Mouse (Mus musculus) lung, postnatal 25 days (tissue): ENCODE measurements around the gene Arfgap1.

Source experiments
- DNase-seq: peaks from one replicate; pipeline ENCODE4 v3.0.0; 2022; ENCODE audit warnings: low spot score

Gene Arfgap1

DNA sequence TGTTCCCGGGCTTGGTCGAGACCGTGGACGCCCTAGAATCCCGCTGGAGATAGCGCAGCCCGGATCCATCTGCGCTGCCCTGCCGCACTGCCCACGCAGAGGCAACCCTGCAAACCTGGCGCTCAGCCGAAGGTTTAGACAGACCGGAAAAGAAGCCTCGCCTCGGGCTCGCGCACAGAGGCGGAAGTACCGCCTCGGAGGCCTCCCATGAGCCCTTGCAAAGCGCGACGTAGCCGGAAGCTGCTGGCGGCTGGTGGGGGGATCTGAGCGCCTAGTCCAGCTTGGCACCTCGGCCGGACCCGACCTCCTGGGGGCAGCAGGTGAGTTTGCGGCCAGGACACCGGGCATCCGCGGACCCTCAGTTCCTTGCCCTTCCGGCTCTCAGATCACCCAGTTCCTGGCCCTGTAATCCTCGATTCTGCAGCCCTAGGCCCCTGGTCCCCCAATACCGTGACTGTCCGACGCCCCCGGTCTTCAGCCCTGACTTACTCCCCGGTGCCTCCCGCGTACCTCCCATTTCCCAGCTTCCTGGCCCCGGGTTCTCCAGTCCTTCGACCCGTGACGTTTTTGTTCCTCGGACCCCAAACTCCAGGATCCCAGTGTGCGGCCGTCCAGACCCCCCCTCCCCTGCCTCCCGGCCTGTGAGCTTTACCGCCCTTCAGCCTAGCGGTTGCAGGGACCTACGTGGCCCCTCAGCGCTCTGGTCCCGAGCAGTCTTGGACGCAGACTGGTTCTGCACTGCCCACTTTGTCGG is at the start of gene Arfgap1:
Arfgap1 (plus strand) TSS at position 216 of the 754 bp plus-strand sequence.
- DNase-seq = peak; percentile 93

DNA sequence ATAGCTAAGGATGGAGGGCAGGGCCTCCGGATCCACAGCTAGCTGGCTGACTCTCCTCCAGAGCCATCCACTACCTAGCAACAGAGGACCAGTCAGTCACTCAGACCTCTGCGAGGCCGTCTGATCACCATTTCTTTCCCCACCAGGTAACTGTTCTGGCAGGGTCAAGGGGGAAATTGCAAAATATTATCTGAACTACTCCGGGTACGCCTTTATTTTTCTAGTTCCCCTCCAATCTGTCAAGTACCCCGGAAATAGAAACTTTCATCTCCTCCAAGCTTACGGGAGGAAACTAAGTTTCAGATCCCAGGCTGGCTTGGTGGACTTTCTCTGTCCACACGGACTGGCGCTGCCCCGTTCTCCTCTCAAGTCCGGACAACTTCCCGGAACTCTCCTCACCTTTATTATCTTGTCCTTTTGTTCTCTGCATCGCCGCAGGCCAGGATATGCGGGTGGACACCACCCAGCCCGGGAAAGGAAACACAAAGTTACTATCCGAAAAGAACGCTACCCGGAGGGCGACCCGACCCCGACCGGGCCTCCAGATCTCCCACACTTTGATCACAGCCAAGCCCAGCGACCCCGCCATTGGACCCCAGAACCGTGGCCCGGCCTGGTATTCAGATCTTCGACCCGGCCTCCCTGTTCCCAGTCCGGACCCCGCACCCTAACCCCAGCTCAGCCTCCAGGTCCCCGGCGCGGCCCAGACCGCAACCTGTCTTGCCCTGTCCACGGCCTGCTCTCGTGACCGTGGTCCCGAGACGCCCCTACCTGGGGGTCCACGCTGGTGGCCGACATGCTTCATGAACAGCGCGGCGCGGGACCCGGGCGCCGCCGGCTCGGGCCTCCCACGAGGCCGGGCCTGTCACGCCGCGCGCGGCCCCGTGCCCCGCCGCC is 46.9 kb upstream of the Arfgap1 start:
- DNase-seq = peak; percentile 18

DNA sequence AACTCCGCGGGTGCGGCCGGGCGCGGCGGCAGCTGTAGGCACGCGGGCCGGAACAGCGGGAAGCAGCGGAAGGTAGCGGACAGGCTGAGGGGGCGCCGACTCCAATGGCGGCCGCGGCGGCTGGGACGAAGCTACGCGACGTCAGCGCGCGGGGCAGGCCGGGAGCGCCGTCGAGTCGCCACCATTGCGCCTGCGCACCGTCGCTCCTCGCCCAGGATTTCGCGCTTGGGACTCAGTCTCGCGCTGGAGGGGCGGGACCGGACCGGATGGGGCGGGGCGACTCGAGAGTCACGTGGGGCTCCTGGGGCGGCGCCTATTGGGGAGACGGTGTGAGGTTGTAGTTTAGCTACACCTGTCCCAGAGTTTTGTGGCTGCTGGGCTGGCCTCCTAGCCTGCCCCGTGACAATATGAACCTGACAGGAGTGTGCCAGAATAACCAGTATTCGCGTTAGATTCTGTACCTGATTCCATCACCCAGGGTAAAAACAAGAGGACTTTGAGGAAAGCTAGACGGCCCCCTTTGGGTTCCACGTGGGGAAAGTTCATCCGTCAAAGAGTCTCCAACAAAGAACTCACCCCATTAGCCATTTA is 46.1 kb upstream of the Arfgap1 start, which contains the start of gene Ythdf1:
Ythdf1 (minus strand) TSS at position 140 of the 591 bp plus-strand sequence.
- peak; percentile 97 for DNase-seq

DNA sequence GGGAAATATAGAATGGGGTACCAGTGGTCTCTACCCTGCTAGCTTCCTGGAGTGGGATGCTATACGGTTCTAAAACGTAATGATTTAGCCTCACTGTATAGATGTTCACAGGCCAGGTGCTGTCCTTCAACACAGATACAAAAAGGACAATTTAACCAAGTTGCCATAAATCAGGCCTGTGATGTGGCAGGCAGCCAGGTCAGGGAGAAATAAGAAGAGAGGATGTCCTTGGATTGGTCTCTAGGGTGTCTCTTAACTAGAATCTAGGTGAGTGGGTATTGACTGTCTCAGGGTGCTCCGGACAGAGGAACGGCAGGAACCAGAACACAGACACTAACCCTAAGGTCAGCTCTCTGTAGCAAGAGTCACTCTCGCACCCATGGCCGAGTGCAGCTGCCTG is 44.3 kb upstream of the Arfgap1 start:
- DNase-seq = no peak

DNA sequence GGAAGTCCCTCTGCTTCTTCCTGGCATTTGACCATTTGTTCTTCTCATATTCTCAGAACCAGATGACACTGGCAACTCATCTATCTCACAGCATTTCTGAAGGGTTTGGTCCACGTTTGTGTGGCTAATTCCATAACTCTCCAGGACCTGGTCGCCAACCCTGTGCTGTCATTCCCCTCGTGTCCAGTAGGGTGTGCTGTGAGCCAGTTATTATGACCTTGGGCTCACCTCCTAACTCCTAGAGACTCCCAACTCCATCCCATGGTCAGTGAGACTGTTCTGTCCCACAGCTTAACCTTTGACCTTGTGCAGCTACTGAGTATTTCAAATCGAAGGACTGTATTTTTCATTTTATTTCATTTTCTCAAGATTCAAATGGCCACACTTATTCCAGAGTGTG is 41.8 kb upstream of the Arfgap1 start:
- DNase-seq = peak; percentile 71

DNA sequence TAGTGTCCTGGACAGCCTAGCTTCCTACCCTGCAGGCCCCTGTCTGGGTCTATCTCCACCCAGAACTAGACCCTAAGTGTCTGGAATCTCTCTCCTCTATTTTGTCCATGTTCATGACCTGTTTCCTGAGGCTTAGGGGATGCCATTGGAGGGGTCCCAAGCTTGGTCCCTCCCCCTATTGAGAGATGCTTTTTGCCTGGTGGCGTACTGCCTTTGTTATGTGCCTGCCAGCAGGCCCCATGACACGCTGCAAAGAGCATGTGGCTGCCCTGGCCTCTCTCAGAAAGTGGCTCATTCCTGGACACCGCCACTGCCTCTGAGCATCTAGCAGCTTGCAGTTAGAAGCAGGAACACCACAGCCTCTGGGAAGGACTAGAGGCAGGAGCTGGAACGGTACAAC is 38.3 kb upstream of the Arfgap1 start, which contains the start of gene Birc7:
Birc7 (plus strand) TSS at position 301 of the 400 bp plus-strand sequence.
- DNase-seq = no peak

DNA sequence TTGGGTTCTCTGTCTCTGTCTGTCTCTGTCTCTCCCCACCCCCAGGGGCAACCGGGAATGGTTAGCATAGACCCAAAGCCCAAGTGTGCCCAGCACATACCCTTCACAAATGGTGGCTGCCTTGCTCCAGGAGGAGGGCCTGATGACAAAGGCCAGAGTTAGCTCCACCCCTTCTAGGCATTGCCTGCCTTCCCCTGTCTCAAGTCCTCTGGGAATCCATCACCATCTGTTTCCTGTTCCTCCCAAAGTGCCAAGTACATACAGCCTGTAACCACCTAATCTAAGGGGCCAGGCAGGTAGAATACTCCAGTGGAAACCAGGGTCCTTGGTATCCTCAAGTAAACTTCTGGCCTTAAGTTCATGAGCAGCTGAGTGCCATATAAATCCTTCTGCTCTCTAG is 34.6 kb upstream of the Arfgap1 start:
- no peak for DNase-seq

DNA sequence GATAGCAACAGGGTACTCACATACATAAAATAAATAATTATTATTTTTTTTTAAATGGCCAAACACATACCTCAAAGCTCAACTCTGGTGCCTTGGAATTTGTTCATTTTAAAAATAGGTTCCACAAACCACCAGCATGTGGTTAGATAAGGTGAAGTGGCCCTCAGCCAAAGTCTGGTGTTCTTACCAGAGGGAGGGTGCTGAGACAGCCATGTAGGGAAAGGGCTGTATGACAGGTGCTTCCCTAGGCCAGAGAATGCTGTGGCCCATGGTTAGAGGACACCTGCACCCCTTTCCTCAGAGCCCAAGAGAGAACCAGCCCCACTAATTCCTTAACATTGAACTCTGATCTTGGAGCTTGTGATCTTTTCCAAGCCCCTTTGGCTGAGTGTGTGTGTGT is 26.8 kb upstream of the Arfgap1 start:
- no peak for DNase-seq

DNA sequence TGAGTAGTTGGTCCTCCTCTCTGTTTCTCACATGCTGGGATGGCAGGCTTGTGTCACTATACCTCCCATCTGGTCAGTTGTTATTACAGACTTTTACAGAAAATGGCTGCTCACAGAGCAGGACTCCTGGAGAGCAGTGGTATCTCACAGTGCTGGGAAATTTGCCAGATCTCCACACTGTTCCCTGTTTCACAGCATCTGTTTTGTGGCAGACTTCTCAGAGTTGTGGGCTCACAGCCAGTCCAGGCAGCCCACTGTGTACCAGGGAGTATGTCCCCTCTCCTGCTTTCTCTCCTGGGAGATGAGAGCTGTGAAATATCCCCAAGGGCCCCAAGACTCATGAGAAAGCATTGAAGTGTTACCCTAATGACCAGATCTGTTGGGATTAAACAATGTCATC is 25.2 kb upstream of the Arfgap1 start:
- no peak for DNase-seq

DNA sequence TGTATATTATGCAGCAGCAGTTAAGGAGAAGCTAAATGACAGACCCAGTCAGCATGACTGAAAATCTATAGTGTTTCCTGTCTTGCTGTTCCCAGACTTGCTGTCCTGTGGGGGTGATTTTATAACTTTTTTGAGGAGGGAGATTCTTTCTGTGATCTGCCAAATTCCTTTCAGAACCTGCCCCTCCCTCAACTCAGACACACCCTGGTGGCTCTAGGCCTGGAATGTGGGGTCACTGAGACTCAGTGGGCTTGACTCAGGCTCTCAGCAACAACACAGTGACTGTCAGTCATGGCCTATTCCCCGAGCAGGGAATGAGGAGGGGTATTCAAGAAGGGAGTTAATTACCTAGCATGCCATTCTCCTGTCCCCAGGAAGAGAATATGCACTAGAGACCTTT is 17.1 kb upstream of the Arfgap1 start:
- no peak for DNase-seq

DNA sequence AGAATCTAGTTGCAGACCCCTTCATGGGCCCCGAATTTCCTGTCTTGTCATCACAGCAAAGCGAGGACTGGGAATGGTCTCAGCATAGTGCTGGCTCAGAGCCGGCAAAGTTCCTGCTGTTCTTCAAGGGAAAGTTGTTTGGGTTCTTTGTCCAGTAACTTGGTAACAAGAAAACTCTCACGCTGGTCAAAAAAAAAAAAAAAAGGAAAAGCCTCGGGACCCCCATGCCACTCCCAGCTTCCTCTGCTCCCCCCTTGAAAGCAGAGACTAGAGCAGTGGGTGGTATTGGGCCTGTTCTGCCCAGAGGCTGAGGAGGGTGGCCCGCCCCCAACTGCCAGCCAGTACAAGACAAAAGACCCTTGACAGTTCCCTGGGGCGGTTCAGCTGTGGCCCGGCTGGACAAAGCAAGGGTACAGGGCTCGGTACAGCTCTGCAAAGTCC is 14.3 kb upstream of the Arfgap1 start:
- no peak for DNase-seq

DNA sequence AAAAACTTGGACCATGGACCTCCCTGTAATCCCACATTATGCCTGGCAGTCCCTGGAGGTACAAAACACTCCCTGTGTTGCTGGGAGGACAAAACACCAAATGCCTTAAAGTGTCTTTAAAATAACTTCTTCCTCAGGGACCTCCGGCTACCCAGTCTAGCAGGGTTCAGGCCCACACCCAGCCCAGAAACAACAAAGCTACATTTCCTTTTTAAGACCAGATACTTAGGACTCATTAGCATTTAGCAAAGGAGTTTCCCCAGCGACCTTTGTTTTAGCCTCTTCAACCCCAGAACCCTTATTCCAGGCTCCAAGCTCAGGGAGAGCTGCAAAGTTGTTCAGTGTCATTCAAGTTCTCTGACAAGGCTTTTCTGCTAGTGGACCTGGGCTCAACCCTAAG is 13.4 kb upstream of the Arfgap1 start:
- no peak for DNase-seq

DNA sequence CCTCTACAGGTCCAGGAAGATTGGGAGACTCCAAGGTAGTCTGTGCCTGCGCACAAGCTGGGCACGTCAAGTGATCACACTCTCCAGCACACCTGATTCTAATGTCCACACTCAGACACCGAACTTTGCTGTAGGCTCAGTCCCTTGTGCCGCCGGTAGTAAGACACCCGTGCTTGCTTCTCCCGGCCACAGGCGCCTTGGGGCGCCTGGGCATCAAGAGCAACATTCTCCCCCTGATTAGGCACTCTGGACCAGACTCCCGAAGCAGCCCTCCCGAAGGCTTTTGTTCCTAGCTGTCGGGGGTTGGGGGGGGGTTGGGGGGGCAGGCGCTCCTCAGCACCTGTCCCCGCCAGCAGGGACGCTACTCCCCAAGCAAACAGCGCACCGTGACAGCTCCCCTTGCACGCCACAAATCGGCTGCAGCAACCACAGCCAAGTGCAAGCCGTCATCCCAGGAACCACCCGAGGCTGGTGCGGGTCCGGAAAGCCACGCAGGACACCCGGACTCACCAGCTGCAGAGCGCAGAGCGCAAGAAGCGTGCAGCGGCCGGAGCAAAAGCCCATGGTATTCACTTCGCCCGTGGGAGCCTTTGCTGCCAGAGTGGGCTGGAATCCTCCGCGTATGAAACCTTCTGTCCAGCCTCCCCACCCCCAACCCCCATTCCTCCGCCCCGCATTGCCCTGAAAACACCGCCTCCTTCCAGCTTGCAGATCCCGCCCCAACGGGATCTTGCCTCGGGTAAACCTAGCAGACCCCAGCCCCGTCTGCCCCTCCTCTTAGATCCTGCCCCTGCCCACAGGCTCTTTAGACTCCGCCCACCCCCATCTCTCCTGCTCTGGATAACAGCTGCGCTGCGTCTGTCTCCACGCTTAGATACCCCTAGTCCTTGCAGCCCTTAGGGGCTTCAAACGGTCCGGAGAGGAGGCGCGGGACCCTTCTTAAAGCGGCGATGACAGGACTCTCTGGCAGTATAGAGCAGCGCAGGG is 12.7 kb upstream of the Arfgap1 start, which contains the start of gene Nkain4:
Nkain4 (minus strand) TSS at position 639 of the 987 bp plus-strand sequence.
- peak; percentile 45 for DNase-seq

DNA sequence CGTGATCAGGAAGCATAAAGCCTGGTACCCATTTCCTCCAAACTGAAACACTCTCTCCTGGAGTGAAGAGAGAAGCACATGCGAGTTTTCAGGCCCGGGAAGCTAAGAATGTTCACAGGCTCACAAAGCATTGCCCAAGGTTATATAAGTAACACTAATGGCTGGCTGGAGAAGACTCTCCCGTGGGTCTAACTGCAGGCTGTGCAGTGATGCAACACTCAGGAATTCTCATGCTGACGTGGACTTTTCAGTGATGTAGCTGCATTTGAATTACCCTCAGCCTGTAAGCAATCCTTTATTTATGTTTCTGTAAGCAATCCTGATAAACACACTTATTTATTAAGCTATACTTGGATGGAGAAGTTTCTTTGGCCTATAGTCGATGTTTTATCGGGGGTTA is 7.4 kb upstream of the Arfgap1 start:
- no peak for DNase-seq

DNA sequence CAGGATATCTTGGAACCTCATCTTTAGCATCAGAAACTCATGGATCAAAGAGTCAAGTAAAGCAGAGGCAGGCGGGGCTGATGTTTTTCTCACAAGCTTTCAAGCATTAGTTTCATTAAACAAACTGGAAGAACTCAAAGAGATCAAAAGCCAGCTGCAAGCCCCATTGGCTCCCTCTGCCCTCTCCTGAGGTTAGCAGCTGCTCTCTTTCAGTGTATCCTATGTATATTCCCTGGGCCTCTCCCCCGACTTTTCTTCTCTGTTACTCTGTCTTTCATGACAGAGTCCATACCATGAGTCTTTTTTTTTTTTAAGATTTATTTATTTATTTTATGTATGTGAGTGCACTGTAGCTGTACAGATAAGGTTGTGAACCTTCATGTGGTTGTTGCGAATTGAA is 6.8 kb upstream of the Arfgap1 start:
- no peak for DNase-seq

DNA sequence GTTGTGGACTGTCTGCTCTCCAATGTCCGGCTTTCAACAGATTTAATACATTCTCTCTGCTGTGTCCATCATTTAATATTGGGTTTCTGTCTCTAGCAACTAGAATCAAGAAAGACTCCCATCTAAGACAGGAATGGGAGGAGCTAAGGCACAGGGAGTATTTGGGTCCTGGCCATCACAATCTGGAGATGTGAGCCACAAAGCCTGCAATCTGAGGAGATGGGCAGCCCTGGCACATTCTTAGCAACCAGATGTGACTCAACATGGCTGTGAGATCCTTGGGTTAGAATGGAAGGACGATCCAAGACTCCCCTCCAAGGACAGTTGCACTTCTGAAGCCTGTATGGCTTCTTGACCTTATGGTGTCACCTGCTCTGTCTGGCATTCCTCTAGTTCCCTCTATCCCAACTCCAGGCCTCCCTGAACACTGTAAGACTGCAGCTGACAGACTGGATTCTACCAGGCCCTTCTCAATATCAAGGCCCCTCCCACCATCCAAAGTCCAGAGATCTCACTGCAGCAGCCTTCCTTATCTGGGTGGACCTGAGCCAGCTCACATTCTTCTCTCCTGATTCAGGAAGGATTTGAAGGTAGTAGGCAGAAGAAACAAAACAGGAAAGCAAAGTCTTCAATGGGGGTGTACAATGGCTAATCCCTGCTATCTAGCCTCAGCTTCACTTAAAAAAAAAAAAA is 4.3 kb upstream of the Arfgap1 start:
- peak; percentile 32 for DNase-seq

DNA sequence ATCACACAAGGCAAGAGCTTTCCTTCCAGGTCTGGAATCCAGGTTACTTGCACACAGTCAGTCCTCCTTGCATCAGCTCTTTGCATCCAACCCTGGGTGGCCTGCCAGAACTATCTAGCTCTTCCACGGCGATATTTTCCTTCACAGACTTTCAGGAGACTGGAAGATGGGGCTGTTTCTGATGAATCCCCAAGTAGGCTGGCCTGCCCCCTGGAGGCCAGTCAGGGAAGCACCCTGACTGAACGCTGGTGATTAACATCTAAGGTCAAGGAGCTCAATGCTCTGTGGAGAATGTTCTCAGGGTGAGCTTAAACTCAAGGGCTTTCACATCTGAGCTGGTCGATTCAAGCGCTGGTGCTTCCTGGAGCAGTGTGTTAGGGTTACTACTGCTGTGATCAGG is 3.1 kb upstream of the Arfgap1 start:
- peak; percentile 77 for DNase-seq

DNA sequence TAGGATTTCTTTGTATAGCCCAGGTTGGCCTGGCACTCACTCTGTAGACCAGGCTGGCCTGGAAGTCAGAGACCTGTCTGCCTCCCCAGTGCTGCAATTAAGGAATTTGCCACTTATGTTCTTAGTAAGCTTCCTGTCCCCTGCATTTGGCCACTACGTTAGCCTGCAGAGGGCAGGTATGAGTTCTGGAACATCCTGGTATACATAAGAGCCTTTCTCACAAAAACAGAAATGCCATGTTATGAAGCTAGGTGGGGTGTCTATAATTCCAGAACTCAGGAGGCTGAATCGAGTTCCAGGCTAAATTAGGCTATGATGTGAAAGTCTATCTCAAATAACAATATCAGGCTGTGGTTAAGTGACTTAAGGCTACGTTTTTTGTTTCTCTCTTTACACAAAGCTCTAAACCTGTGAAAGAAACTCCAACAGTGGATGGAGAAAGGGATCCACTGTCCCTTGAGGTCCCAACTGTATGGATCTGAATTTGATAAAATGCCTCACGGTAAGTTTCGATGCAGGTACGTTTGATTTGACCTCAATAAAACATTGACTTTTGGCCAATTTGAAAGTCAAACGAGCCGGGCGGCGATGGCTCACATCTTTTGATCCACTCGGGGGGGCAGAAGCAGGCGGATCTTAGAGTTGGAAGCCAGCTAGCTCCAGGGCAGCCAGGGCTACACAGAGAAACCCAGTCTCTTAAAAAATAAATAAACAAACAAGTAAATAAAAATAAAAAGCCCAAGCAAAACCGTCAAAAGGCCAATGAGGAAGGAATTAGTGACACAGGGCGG is 738 bp upstream of the Arfgap1 start:
- DNase-seq = no peak

DNA sequence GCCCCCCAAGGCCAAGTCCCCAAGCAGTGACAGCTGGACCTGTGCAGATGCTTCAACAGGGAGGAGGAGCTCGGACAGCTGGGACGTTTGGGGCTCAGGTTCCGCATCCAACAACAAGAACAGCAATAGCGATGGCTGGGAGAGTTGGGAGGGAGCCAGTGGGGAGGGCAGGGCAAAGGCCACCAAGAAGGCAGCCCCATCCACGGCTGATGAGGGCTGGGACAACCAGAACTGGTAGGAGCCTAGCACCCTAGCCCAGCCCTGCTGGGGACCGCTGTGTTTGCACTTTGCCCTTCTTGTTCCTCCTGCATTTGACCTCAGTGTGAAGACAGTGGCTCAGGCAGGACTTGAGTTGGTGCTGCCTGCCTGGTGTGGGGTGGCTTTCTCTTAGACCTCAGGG is 14.1 kb downstream of the Arfgap1 start:
- no peak for DNase-seq

DNA sequence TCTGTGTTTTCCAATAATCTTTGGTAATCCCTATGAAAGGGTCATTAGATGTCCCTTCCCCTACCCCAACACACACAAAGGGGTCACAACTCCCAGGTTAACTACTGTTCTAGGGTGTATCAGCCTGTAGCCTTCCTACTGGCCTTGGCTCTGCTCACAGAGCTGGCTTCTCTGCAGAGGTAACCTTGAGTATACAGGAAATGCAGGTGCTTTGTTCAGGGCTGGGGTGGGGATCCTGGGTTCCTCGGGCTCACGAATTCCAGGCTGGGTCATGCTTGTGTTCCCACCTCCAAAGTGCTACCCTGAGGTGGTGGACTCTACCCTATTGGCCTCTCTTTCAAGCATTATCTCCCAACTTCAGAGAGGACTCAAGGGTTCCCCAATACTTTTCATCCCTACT is 18.6 kb downstream of the Arfgap1 start:
- no peak for DNase-seq
